Mouse (Mus musculus): Measurements from ENCODE around the gene Numb. TPM values are rescaled to one million over a fixed set of nuclear protein-coding genes. Genes with fewer than 3 reads are reported as not detected.

Gene Numb
- polyA plus RNA-seq, 1 experiment from 2014 or later, result 25.6 TPM

DNA sequence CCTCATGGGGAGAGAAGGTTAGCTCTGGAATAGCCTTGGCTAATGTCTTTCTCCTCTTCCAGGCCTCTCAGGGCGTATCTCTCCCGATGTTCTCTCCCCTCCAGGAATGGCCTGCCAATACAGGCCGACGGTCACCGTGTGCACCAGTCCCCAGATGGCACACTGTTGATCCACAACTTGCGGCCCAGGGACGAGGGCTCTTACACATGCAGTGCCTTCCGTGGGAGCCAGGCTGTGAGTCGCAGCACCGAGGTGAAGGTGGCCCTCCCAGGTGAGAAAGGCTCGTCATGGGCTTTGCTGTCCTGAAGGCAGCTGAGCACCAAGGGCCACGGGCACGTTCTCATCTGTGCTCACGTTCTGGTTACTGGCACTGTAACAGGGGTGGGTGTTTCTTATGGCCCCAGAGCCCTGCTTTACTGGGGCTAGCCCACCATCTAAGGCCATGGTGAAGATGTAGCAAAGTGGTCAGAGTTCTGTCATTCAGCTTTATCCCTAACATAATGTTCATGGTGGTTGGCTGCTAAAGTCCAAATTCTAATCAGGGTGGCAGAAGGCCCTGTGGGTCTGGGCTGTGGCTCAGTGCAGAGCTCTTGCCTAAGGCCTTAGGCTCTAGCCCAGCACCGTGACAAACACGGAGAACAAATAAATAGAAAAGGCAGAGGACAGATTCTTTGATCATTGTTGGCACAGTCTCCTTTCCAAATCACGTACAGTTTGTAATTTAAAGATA lies 132.5 kb downstream of the Numb start:
- WGBS, result 91% methylated on average over 17 of the region's 17 CpGs
- no peak overlapping the region for H3K9ac ChIP-seq
- no peak overlapping the region for H3K4me2 ChIP-seq
- ATAC-seq (ENCODE audit: low FRiP score), result no peak
- no peaks in the 10 kb centered on the region for H3K27me3 ChIP-seq
- H3K4me1 ChIP-seq (replicated peaks), result peaks cover 8% of the 10 kb centered on the region; the same call in 1 of the 2 replicates
- H3K36me3 ChIP-seq, result peaks cover 18% of the 10 kb centered on the region
- no peak overlapping the region for H3K27ac ChIP-seq
- no peak overlapping the region for H3K4me3 ChIP-seq
- no peaks in the 10 kb centered on the region for H3K9me3 ChIP-seq

DNA sequence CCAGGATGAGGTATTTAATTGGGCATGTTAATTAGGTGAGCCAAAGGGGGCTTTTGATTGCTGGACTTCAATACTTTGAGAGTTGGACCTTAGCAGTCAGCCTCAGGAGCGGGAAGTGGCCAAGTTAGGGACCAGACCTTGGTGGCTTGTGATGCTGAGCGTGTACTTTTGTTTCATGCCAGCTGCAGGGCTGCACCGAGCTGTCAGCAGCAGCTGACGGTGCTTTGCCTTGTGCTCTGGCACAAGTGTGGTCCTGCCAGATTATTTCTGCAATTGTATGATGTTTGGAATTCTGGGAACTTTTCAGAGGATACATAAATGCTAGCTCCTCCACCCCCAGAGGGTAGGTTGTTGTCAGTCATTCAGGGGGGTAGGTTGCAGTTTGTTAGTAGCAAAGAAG lies 136.4 kb downstream of the Numb start:
- Histone ChIP-seq H3K9me3 (no peaks in the 10 kb centered on the region), H3K36me3 (no peaks in the 10 kb centered on the region), H3K9ac (no peak overlapping the region), H3K27me3 (no peaks in the 10 kb centered on the region), H3K4me3 (no peak overlapping the region), H3K4me2 (no peak overlapping the region), H3K4me1 (replicated peaks) (peaks cover 19% of the 10 kb centered on the region), H3K27ac (no peak overlapping the region)
- 77% methylated on average over 4 of the region's 4 CpGs for WGBS
- ATAC-seq (ENCODE audit: low FRiP score), result no peak

DNA sequence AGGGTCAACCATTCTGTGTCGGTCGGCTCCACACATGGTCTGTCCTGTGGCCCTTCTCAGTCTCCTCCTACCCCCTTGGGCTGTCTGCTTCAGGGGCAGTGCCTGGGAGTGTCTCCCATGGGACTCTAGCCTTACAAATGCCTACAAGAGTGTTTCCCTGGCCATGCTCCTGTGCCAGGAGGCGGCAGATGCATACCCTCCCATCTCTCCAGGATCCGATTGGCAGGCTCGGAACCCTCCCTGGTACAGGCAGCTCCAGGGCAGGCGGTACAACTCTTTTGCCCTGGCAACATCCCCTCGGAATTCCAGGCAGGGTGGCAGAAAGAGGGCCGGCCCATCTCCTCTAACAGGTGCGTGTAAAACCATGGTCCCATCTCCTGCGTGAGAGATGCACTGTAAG lies 139.1 kb downstream of the Numb start:
- no peak overlapping the region for H3K27ac ChIP-seq
- no peaks in the 10 kb centered on the region for H3K9me3 ChIP-seq
- H3K4me3 ChIP-seq, result no peak overlapping the region
- no peak for ATAC-seq (ENCODE audit: low FRiP score)
- no peak overlapping the region for H3K4me2 ChIP-seq
- H3K4me1 ChIP-seq (replicated peaks), result peaks cover 15% of the 10 kb centered on the region
- H3K27me3 ChIP-seq, result no peaks in the 10 kb centered on the region
- no peak overlapping the region for H3K9ac ChIP-seq
- WGBS, result 87% methylated on average over 10 of the region's 10 CpGs
- no peaks in the 10 kb centered on the region for H3K36me3 ChIP-seq

DNA sequence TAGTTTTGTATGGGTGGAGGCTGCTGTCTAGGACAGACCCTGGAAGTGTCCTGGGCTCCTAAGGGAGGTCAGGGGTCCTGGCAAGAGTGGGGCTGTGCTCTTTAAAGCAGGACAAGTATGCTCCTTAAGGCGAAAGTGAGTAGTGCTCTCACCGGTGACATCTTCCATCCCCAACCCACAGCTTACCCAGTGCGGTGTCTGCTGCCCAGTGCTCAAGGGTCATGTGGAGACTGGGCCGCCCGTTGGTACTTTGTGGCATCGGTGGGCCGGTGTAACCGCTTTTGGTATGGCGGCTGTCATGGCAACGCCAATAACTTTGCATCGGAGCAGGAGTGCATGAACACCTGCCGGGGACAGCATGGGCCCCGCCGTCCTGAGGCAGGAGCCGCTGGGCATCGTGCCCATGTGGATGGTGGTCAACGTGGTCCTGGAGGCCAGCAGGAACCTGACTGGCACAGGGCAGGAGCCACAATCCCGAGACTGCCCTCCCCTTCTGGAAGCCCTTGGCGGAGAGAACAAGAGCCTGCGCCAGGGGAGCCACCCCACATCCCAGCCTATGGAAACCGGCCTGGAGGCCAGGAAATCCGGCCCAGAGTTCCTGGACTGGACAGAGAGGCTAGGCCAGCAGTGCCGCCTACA lies 140.0 kb downstream of the Numb start:
- H3K4me2 ChIP-seq, result no peak overlapping the region
- no peaks in the 10 kb centered on the region for H3K36me3 ChIP-seq
- no peaks in the 10 kb centered on the region for H3K9me3 ChIP-seq
- H3K4me1 ChIP-seq (replicated peaks), result peaks cover 15% of the 10 kb centered on the region
- no peak for ATAC-seq (ENCODE audit: low FRiP score)
- H3K27ac ChIP-seq, result no peak overlapping the region
- H3K9ac ChIP-seq, result no peak overlapping the region
- no peaks in the 10 kb centered on the region for H3K27me3 ChIP-seq
- 75% methylated on average over 23 of the region's 23 CpGs for WGBS
- H3K4me3 ChIP-seq, result no peak overlapping the region

DNA sequence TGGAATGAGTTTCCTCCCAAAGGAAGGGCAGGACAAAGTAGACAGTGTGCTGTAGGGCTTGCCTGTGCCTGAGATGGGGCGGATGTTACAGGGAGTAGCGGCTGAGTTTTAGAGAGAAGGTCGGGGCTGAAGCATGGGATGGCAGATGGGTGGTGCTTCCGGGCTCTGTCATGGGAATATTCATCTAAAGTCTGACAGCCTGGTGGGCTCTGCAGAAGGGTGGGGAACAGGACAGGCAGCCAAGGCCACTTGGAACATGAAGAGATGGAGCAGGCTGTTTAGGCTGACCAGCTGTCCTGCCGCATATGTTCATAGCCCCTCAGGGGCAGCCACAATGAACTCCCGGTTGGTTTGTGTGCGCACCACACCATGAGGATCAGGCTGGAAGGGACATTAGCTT lies 140.5 kb downstream of the Numb start:
- H3K9ac ChIP-seq, result no peak overlapping the region
- H3K27me3 ChIP-seq, result no peaks in the 10 kb centered on the region
- WGBS, result 50% methylated on average over 7 of the region's 7 CpGs
- no peak overlapping the region for H3K4me2 ChIP-seq
- peaks cover 15% of the 10 kb centered on the region for H3K4me1 ChIP-seq (replicated peaks)
- ATAC-seq (ENCODE audit: low FRiP score), result no peak
- no peaks in the 10 kb centered on the region for H3K36me3 ChIP-seq
- no peaks in the 10 kb centered on the region for H3K9me3 ChIP-seq
- no peak overlapping the region for H3K27ac ChIP-seq
- H3K4me3 ChIP-seq, result no peak overlapping the region

DNA sequence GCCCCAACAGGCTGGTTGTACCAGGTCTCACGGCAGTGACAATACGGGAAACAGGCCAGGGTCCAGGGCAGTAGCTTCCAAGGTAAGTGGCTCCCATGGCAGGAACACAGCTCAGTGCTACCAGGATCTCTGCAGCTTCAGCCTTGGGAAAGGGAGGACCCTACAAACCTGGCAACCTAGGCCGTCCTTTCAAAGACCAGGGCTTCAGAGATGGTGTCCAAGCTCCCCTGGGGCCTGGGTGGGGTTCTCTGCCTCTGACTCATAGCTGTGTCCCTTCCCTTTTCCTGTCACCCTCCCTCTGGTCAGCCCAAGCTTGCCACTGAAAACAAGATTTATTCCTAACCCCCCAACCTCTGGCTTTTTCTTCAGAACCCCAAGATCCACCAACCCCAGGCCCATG lies 141.6 kb downstream of the Numb start:
- 81% methylated on average over 3 of the region's 3 CpGs for WGBS
- Histone ChIP-seq H3K27ac (no peak overlapping the region), H3K36me3 (no peaks in the 10 kb centered on the region), H3K27me3 (no peaks in the 10 kb centered on the region), H3K9ac (no peak overlapping the region), H3K4me3 (no peak overlapping the region), H3K4me2 (no peak overlapping the region), H3K4me1 (replicated peaks) (peaks cover 19% of the 10 kb centered on the region), H3K9me3 (no peaks in the 10 kb centered on the region)
- ATAC-seq (ENCODE audit: low FRiP score), result no peak

DNA sequence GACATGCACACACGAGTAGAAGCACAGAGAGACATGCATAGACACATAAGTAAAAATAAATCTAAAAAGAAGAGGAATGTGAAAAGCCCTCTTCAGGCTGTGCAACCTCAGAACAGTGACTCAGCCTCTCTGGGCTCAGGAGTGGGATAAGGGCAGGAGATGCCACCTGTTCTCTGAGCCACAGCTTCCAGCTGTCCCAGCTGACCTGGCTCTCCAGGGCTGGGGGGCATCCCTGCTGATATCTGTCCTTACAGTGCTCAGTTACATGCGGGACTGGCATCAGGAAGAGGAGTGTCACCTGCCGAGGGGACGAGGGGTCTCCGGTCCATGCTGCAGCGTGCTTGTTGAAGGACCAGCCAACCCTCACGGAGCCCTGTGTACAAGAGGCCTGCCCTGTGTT lies 145.0 kb downstream of the Numb start:
- H3K9ac ChIP-seq, result no peak overlapping the region
- H3K4me3 ChIP-seq, result no peak overlapping the region
- no peaks in the 10 kb centered on the region for H3K9me3 ChIP-seq
- 93% methylated on average over 7 of the region's 7 CpGs for WGBS
- no peaks in the 10 kb centered on the region for H3K36me3 ChIP-seq
- no peaks in the 10 kb centered on the region for H3K27me3 ChIP-seq
- H3K4me2 ChIP-seq, result no peak overlapping the region
- peaks cover 12% of the 10 kb centered on the region for H3K4me1 ChIP-seq (replicated peaks)
- H3K27ac ChIP-seq, result no peak overlapping the region
- no peak for ATAC-seq (ENCODE audit: low FRiP score)

DNA sequence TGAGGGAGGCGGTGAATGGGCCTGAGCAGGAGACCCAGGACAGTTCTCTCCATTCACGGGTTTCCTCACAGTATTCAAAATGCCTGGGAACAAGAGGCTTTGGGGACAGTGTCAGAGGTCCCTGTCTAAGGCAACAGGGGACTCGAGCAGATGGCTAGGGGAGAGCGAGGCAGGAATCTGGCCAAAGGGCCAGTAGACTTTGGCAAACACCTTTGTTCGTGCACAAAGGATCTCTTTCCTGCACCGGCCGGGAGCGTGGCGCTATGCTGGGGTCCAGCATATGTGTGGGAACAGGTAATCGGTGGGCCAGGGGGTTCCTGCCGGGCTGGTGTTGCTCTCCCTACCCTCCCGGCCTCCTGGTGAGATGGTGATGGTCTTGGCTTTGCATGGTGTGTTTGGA lies 146.1 kb downstream of the Numb start:
- Histone ChIP-seq H3K4me3 (no peak overlapping the region), H3K4me1 (replicated peaks) (peaks cover 8% of the 10 kb centered on the region), H3K9me3 (no peaks in the 10 kb centered on the region), H3K27ac (no peak overlapping the region), H3K4me2 (no peak overlapping the region), H3K36me3 (no peaks in the 10 kb centered on the region), H3K27me3 (no peaks in the 10 kb centered on the region), H3K9ac (no peak overlapping the region)
- no peak for ATAC-seq (ENCODE audit: low FRiP score)
- 60% methylated on average over 12 of the region's 12 CpGs for WGBS

DNA sequence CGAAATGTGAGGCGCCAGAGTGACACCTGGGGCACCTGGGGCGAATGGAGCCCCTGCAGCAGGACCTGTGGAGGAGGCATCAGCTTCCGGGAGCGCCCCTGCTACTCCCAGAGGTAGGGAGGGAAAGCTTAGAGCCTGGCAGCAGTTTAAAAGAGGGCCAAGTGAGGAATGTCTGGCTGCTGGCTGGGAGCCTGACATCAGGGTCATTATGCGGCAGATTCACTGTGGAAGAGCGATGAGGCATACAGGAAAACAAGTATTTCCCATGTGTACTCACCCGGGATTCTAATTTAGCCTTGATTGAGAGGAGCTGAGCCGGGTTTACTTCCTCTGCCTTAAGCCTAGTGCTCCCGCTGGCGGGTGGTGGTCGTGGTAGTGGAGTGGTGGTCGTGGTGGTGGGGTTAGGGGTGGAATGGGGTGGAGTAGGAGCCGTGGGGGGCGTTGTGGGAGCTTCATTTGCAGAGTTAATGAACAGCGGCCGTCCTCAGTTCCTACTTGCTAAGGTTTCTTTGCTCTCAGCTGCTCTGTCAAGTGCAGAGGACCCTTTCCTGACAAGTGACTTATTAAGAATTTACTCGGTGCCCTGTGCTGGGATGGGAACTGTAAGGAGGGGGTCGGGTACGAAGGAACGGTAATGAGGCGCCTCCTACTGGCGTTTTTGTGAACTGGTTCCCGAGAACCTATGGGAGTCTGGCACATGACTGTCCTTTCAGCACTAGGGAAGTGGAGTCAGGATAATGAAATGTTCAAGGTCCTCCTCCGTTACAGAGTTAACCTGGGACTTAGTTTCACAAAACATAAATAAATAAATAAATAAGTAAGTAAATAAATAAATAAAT lies 151.1 kb downstream of the Numb start:
- peak overlapping the region; percentile 66 for H3K27ac ChIP-seq
- ATAC-seq (ENCODE audit: low FRiP score), result peak; percentile 69

DNA sequence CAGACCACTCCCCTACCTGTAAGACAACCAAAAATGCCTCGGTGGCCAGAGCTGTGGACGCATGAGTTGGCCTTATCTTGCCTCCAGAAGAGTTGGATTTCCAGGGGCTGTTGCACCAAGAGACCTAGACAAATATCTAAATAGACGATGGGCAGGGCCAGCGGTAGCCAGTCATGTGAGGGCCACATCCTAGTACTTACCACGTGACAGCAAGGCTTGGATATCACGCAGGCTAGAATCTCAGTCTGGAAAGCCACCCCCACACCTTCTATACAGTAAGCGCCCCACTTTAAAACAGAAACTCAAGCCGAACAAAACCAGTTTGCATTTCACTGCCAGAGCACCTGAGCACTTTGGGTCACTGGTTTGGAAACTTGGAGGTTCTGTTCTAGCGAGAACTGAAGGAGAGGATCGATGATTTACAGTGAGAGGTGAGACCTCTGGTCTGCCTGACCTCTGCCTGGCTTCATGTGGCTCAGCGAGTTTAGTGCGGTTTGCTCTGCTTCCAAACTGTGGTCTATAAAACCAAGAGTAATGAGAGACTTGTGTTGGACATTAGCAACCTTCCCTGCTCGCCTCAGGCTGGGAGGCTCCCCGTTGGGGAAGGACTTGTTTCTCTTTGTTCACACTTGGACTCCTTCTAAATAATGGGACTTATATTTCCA lies 153.4 kb downstream of the Numb start:
- no peak overlapping the region for H3K9ac ChIP-seq
- no peaks in the 10 kb centered on the region for H3K9me3 ChIP-seq
- ATAC-seq (ENCODE audit: low FRiP score), result no peak
- peaks cover 20% of the 10 kb centered on the region; the same call in 1 of the 2 replicates for H3K27me3 ChIP-seq
- H3K27ac ChIP-seq, result no peak overlapping the region
- no peak overlapping the region for H3K4me3 ChIP-seq
- WGBS, result 84% methylated on average over 14 of the region's 14 CpGs
- H3K4me2 ChIP-seq, result no peak overlapping the region
- H3K4me1 ChIP-seq (replicated peaks), result peaks cover 25% of the 10 kb centered on the region
- no peaks in the 10 kb centered on the region for H3K36me3 ChIP-seq

More for the DNA sequence above, 151.1 kb downstream of the Numb start:
- peak overlapping the region; percentile 43 for H3K4me2 ChIP-seq
- no peak overlapping the region for H3K4me3 ChIP-seq
- H3K27me3 ChIP-seq, result peaks cover 7% of the 10 kb centered on the region; the same call in 1 of the 2 replicates
- H3K36me3 ChIP-seq, result no peaks in the 10 kb centered on the region
- peak overlapping the region; percentile 19; the same call in 1 of the 2 replicates for H3K9ac ChIP-seq
- no peaks in the 10 kb centered on the region for H3K9me3 ChIP-seq
- WGBS, result 6% methylated on average over 25 of the region's 25 CpGs
- H3K4me1 ChIP-seq (replicated peaks), result peaks cover 18% of the 10 kb centered on the region

DNA sequence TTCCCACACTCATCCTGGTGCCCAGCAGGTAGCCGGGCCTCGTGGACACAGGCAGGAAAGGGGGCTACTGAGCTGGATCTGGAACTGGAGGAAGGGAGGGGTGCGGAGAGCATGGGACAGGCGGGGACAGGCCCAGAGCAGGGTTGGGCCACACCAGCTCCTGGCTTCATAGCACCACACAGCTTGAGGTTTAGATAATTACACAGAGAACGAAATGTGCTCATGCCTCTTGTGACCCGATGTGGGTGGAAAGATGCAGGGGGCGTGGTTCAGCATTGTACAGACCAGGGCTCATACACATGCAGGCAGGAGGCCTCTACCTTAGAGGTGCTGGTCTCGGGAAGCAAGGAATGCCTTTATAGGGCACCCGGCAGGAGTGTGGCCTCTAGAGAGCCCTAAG lies 153.9 kb downstream of the Numb start:
- peaks cover 30% of the 10 kb centered on the region for H3K4me1 ChIP-seq (replicated peaks)
- no peak overlapping the region for H3K4me3 ChIP-seq
- WGBS, result 64% methylated on average over 9 of the region's 9 CpGs
- H3K27me3 ChIP-seq, result peaks cover 20% of the 10 kb centered on the region; the same call in 1 of the 2 replicates
- H3K9me3 ChIP-seq, result no peaks in the 10 kb centered on the region
- no peak overlapping the region for H3K9ac ChIP-seq
- no peak for ATAC-seq (ENCODE audit: low FRiP score)
- no peaks in the 10 kb centered on the region for H3K36me3 ChIP-seq
- H3K4me2 ChIP-seq, result no peak overlapping the region
- H3K27ac ChIP-seq, result no peak overlapping the region

All from hindbrain, embryonic 13.5 days (tissue).